Mouse (Mus musculus) limb, embryonic 14.5 days (tissue): ENCODE data around the gene Tmem163. TPM values are rescaled to one million over a fixed set of nuclear protein-coding genes. Genes with fewer than 3 reads are reported as not detected.
A peak's percentile ranks its signal among the peaks of the same experiment; 100 is the strongest.

Experiments used
- ATAC-seq: fragments of 200-750 bp; cut with Nextera tagmentation; 2 replicates; pipeline ENCODE4 v1.8.0; 2017; ENCODE audit warnings: low read depth, moderate number of reproducible peaks, moderate TSS enrichment; ENCODE audit not compliant: low FRiP score
- DNase-seq: peaks from one replicate; pipeline ENCODE4 v3.0.0-alpha.2; 2015; ENCODE audit warnings: low spot score
- H3K27ac ChIP-seq: fragments of 300-500 bp; sonication (generic); replicated peaks from 2 replicates; pipeline ENCODE4 v1.5.1; 2014; ENCODE audit warnings: low read depth, mild to moderate bottlenecking, low read length, moderate library complexity, mixed read lengths
- H3K27me3 ChIP-seq: fragments of 300-500 bp; sonication (generic); 2 replicates; pipeline ENCODE4 v1.6.1; 2014; ENCODE audit warnings: low read length, mixed read lengths; ENCODE audit not compliant: control insufficient read depth, insufficient read depth
- H3K36me3 ChIP-seq: fragments of 300-500 bp; sonication (generic); 2 replicates; pipeline ENCODE4 v1.6.1; 2014; ENCODE audit warnings: mild to moderate bottlenecking, low read length, moderate library complexity, mixed read lengths; ENCODE audit not compliant: control insufficient read depth, insufficient read depth
- H3K4me1 ChIP-seq: fragments of 300-500 bp; sonication (generic); 2 replicates; pipeline ENCODE4 v1.6.1; 2014; ENCODE audit warnings: antibody characterized with exemption, low read length, mixed read lengths; ENCODE audit not compliant: control insufficient read depth, insufficient read depth
- H3K4me2 ChIP-seq: fragments of 300-500 bp; sonication (generic); replicated peaks from 2 replicates; pipeline ENCODE4 v1.6.1; 2014; ENCODE audit warnings: low read depth, mild to moderate bottlenecking, low read length, moderate library complexity; ENCODE audit not compliant: severe bottlenecking
- H3K4me3 ChIP-seq: fragments of 300-500 bp; sonication (generic); replicated peaks from 2 replicates; pipeline ENCODE4 v1.5.1; 2014; ENCODE audit warnings: low read length
- H3K9ac ChIP-seq: fragments of 300-500 bp; sonication (generic); 2 replicates; pipeline ENCODE4 v1.6.1; 2014; ENCODE audit warnings: mild to moderate bottlenecking, low read depth, low read length, moderate library complexity; ENCODE audit not compliant: severe bottlenecking
- H3K9me3 ChIP-seq: fragments of 300-500 bp; sonication (generic); 2 replicates; pipeline ENCODE4 v1.6.1; 2016; ENCODE audit warnings: low read length; ENCODE audit not compliant: control insufficient read depth
- POLR2A ChIP-seq: fragments of 200-500 bp; IDR thresholded peaks from 2 replicates; pipeline ENCODE4 v1.8.0; 2012; ENCODE audit warnings: inconsistent platforms, mild to moderate bottlenecking, moderate library complexity, borderline replicate concordance; ENCODE audit not compliant: insufficient read depth, insufficient read length; ENCODE audit errors: extremely low read depth
- WGBS: fragments of 180-500 bp; shearing (Covaris S2); extraction: QIAGEN DNeasy Blood & Tissue Kit; methylation state at CpG from one replicate; pipeline ENCODE4 v1.1.7; 2014; 5-methylcytosine and 5-hydroxymethylcytosine counted together
- polyA plus RNA-seq, 2 experiments: library from polyadenylated mRNA; depleted of rRNA in 1 of 2; stranded (reverse) in 1 of 2; unstranded in 1 of 2; fragments of >200 nt; fragmentation: Nextera tagmentation in 1 of 2; extraction: Ambion mirVana in 1 of 2; gene quantifications; 2 replicates each; pipeline versions ENCODE4 v1.2.1 to v1.2.3; 2012 to 2014

Tmem163 gene
- polyA plus RNA-seq, 2 experiments: 1.7 to 2.6 TPM

DNA sequence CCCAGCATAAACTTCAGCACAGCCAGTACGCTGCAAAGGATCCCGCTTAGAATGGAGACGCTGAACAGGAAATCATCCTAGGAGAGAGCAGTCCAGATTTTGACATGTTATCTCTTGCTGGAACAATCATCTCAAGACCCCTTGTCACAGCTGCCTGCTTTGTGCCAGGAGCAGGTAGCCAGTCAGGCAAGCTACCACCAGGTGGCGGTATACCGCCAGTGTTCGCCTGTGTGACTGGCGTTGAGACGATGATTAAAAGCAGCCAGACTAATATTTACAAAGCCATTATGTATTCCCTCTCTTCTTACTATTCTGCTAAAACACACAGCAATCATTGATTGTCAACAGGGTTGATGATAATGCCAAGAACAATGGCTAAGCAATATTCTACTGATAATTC is 179.1 kb downstream of the Tmem163 start:
- H3K9me3 ChIP-seq: no peaks in the 10 kb centered on the region
- no peak overlapping the region for H3K27ac ChIP-seq
- no peaks in the 10 kb centered on the region for H3K4me1 ChIP-seq
- DNase-seq (peak; percentile 76), ATAC-seq (peak; percentile 49; the same call in 1 of the 2 replicates)
- no peak overlapping the region for H3K9ac ChIP-seq
- no peak for TF ChIP-seq POLR2A
- no peak overlapping the region for H3K4me3 ChIP-seq
- H3K36me3 ChIP-seq: no peaks in the 10 kb centered on the region
- no peaks in the 10 kb centered on the region for H3K27me3 ChIP-seq
- 5% methylated on average over 8 of the region's 8 CpGs for WGBS
- H3K4me2 ChIP-seq: no peak overlapping the region

DNA sequence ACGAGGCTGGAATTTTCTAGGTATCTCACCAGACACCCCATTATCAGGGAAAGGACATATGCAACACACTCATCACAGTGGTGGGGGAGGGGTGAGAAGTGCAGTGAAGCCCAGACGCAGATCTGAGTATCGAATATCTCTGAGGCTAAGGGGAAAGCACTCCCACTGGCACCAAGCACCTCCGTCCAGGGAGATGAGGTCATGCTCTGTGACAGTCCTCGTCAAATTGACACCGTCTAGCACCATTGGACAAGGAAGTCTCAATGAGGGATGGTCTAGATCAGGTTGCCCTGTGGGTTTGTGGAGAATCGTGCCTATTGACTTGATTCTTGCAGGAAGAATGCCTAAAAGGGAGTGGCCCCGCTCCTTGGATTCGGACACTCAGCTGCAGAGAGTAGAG is 180.6 kb downstream of the Tmem163 start:
- no peak overlapping the region for H3K4me2 ChIP-seq
- H3K4me1 ChIP-seq: no peaks in the 10 kb centered on the region
- no peak for DNase-seq
- ATAC-seq: no peak
- no peak overlapping the region for H3K27ac ChIP-seq
- H3K27me3 ChIP-seq: no peaks in the 10 kb centered on the region
- no peak overlapping the region for H3K4me3 ChIP-seq
- H3K36me3 ChIP-seq: no peaks in the 10 kb centered on the region
- no peak overlapping the region for H3K9ac ChIP-seq
- WGBS: 59% methylated on average over 9 of the region's 9 CpGs
- no peak for TF ChIP-seq POLR2A
- no peaks in the 10 kb centered on the region for H3K9me3 ChIP-seq

- peak; percentile 41 for DNase-seq
- TF ChIP-seq POLR2A: no peak
- H3K36me3 ChIP-seq: no peaks in the 10 kb centered on the region
- no peaks in the 10 kb centered on the region for H3K9me3 ChIP-seq
- no peak overlapping the region for H3K4me3 ChIP-seq
- H3K27ac ChIP-seq: no peak overlapping the region
- no peaks in the 10 kb centered on the region for H3K4me1 ChIP-seq
- H3K27me3 ChIP-seq: no peaks in the 10 kb centered on the region
- no peak overlapping the region for H3K4me2 ChIP-seq
- 29% methylated on average over 9 of the region's 9 CpGs for WGBS
- ATAC-seq: peak; percentile 71; the same call in 1 of the 2 replicates
- H3K9ac ChIP-seq: no peak overlapping the region
Measured at GRCm38 (mm10) chr1:127496737-127497543, 182.4 kb downstream of the Tmem163 start.

- no peak for ATAC-seq
- H3K4me1 ChIP-seq: no peaks in the 10 kb centered on the region
- no peak for DNase-seq
- no peak overlapping the region for H3K4me3 ChIP-seq
- H3K9me3 ChIP-seq: no peaks in the 10 kb centered on the region
- H3K27ac ChIP-seq: no peak overlapping the region
- H3K9ac ChIP-seq: no peak overlapping the region
- no peak for TF ChIP-seq POLR2A
- WGBS: 78% methylated on average over 4 of the region's 4 CpGs
- H3K36me3 ChIP-seq: peaks cover 9% of the 10 kb centered on the region; the same call in 1 of the 2 replicates
- no peaks in the 10 kb centered on the region for H3K27me3 ChIP-seq
- H3K4me2 ChIP-seq: no peak overlapping the region
Measured at GRCm38 (mm10) chr1:127487161-127487560, 192.2 kb downstream of the Tmem163 start.

DNA sequence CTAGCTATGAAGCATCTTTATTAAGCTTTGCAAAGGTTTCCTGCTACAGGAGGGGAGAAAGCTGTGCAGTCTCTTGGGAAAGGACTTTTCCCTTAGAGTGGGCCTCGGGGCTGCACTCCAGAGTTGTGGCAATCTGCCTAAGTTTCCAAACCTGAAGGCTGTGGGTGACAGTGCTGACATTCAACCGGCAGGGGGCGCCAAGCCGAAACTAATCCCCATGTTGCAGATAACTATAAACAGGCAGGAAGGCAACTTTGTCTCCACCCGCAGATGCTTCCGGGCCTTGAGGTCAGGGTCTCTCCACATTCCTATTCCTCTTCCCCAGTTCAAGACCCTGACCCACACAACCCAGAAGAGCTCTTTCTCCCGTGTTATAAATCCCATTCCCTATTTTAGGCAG is 194.5 kb downstream of the Tmem163 start:
- no peak for ATAC-seq
- WGBS: 55% methylated on average over 7 of the region's 7 CpGs
- Histone ChIP-seq H3K27me3 (no peaks in the 10 kb centered on the region), H3K4me1 (no peaks in the 10 kb centered on the region), H3K4me2 (no peak overlapping the region), H3K27ac (no peak overlapping the region), H3K9me3 (no peaks in the 10 kb centered on the region), H3K36me3 (peaks cover 16% of the 10 kb centered on the region; the same call in 1 of the 2 replicates), H3K9ac (no peak overlapping the region), H3K4me3 (no peak overlapping the region)
- no peak for TF ChIP-seq POLR2A
- DNase-seq: peak; percentile 21
